Mouse (Mus musculus): ENCODE measurements around the gene Cubn. TPM values are rescaled to one million over a fixed set of nuclear protein-coding genes. Genes with fewer than 3 reads are reported as not detected.

Gene Cubn
- total RNA-seq, 1 experiment from 2014 or later, result 0.09 TPM

DNA sequence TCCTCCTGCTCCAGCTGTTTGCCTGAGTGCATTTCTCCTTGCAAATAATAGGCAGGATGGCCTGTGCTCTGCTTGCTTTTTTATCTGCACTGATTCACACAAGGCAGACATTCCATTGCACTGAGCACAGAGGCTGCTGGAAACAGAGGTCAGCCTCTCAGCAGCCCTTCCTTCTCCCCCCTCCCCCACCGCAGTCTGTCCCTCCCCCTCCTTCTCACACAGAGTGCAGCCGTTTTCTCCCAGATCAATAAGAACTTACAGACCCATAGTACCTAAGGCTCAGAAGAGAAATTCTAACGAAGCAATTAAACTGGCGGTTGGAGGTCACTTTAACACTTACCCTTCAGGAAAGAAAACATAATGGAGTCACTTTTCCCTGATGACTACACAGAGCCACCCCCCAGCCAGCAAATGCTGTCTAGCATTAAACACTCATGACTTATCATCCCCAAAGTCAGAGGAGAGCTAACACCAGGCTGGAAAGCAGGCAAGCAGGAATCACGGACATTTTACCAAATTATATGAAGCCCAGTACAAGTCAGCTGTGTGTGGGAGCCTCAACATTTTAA lies 119.3 kb downstream of the Cubn start:
- no peak for ATAC-seq (replicated peaks; ENCODE audit: low read depth, poor library complexity, severe bottlenecking)

DNA sequence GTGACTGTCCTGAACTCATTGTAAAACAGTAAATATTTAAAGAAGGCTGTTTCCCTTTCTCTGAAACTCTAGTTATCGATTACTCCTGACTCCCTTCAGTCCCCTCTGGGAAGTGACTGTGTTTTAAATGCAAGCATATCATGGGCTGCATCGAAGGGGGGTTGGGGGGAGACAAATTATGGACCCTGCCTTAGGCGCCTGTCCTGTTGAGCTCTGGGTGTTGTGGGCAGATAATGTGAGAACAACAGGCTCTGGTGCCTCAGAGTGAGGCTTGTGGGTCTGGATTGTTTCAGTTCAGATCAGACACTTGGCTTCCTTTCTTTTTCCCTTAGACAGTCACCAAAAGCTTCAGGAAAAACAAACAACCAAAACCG lies 119.8 kb downstream of the Cubn start:
- no peak for ATAC-seq (replicated peaks; ENCODE audit: low read depth, poor library complexity, severe bottlenecking)

DNA sequence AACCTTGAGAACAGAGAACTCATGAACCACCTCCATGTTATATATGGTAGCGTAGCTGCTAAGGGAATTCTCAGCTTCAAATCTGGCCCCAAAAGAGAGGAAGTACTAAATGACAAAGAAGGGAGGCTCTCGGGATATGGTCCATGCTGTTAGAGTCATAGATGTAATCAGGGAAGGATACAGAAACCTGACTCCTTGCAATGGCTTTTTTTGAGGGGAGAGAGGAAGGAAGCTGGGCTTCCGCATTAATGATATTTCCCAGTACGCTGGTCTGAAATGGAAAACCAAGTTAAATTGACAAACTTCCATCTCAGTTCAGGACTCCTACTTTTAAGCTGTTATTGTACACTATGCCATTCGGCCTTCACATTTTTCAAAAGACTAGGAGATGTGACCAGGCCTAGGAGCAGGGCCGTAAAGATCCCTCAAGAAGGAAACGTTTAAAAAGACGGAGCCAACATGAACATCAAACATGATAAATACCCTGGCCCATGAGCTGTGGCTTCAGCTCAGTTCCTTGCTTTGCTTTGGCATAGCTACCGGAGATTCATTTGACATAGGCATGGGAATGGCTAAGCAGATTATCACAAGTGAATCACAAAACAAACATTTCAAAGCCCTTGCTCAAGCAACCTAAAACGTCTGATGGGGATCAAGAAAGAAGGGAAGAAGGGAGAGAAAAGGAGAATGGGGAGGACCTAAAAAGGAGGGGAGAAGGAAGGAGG lies 120.4 kb downstream of the Cubn start:
- ATAC-seq (replicated peaks; ENCODE audit: low read depth, poor library complexity, severe bottlenecking), result no peak

DNA sequence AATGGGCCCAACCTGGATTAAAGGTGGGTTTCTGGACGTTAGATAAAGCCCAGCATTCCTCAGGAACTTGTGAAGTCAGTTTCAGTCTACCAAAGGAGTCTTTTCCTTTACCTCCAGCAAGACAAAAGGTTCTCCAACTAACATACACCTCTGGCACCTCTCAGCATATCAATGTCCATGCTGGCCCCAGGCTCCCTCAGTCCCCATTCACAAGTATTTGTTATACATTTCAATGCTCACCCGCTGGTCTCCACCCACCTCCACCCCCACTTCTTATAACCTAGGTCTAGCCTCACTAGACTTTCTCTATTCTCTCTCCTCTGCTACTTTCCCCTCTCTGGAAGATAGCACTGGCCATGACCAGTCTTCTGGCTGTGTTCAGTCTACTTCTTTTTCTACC lies 121.1 kb downstream of the Cubn start:
- no peak for ATAC-seq (replicated peaks; ENCODE audit: low read depth, poor library complexity, severe bottlenecking)

DNA sequence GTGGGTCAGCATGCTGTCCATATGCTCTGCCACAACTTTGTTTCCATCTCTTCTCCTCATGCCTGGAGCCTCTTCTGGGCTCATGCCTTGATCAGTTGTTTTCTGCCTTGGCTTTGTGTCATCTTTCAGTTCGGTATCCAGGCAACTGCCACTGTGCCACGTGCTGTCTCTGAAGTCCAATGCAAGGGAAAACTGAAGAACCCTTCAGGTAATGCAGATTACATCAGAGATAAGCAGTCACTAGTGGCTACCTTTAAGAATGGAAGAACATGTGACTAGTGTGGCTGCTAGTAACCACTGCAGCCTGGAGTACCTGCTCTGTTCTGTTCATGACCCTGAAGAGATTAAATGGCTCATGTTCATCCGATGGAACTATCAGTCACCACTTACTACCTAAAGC lies 123.1 kb downstream of the Cubn start:
- no peak for ATAC-seq (replicated peaks; ENCODE audit: low read depth, poor library complexity, severe bottlenecking)

DNA sequence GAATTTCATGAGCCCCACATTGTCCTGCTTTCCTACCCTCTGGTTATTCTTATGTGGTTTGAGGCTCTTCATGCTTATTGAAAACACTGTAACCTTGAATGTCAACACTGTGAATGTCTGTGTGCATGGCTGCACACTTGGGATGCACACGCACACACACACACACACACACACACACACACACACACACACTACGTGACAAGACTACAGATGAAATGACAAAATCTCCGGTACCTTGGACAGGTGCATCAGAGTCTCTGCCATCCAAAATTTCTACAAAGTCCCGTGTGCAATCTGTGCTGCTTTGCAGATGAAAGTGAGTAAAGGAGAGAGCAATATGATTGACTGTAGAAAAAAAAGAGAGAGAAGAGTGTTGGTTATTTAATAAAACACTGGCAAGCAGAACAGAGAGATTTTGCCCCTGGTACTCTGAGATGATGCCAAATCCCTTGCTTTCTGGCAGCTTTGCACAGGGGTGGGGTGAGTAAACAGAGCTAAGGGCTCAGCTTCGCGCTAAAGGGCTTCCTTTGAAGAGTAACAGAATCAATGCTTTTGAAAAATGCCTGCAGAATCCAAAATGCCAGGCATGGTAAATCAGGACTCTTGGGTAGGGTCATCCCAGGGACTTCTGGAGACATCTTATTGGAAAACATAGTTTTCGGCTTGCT lies 133.6 kb downstream of the Cubn start:
- no peak for ATAC-seq (replicated peaks; ENCODE audit: low read depth, poor library complexity, severe bottlenecking)

DNA sequence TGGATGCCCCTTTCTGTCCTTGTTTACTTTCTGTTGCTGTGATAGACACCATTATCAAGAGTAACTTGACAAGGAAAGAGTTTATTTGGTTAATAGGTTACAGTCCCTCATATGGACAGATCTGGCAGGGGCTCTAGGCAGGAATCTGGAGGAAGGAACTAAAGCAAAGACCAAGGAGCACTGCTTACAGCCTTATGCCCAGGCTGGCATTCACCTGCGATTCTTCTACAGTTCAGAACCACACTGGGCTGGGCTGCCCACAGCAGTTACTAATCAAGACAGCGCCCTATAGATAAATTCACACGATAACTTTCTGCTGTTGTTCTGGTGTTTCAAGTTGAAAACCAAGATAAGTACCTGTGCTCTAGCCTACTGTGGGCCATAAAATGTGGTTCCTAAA lies 138.8 kb downstream of the Cubn start:
- no peak for ATAC-seq (replicated peaks; ENCODE audit: low read depth, poor library complexity, severe bottlenecking)

DNA sequence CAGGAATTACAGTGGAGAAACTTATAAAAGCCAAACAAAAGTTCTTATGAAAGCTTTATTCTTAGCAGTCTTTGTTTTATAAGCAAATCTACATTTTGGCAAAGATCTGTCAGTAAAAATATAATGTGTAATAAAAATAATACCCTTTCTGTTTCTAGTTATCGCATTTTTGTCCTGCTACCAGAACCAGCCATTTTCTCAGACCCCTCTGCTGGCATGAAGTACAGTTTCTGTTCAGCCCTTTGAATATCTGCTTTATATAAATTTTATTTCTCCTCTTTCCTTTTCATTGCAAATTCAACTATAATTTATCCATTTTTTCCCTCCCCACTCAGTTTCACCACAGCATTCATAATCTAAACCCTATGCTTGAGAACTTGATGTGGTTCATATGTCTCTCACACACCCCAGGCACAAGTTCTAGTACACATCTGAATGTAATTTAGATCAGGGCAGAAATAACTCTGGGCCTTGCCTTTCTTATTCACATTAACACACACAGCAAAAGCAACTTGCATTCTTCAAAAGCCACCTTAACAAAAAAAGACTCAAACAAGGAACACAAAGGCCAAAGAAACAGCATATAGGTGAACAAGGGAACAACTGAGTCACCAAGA lies 139.4 kb downstream of the Cubn start:
- no peak for ATAC-seq (replicated peaks; ENCODE audit: low read depth, poor library complexity, severe bottlenecking)

DNA sequence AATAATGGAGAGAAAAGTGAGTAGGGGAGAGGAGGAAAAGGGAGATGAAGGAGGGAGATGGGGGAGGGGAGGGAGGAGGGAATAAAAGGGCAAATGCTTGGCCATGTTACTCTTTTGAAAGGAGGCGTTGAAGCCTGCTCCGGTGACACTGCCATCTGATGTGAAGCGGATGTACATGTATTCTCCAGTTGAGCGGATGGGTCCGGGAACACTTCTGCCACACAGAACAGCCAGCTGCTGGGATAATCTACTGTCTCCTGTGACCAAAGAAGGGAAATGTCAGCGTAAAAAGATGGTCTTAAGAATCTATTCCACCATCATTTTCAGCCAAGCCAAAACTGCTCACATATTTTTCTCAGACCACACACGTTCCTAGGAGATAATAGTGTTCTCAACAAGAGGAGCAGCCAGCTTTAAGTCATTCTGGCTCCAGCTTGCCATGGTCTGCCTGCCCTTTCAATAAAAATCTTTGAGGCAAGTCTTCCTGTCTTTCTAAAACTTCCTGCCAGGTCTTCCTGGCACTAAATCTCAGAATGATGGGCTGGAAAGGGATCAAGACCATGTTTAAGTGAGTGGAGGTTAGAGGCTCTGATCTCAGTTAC lies 149.2 kb downstream of the Cubn start:
- no peak for ATAC-seq (replicated peaks; ENCODE audit: low read depth, poor library complexity, severe bottlenecking)

DNA sequence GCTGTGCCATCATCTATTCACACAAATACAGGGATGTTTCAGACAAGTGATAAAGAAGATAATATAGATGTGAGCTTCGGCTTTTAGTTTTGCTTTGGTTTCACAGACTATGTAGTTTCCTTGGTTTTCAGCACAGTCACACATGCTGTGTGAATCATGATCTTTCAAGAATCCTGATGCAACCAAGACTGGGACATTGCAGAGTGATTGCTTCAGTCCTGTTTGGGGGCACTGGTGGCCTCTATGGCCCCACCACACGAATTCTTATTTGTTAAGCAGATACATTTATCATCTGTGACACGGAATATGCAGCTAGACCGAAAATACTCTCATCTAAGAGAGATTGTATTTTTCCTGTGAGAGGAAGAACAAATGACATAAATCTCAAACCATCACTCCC lies 156.2 kb downstream of the Cubn start:
- ATAC-seq (replicated peaks; ENCODE audit: low read depth, poor library complexity, severe bottlenecking), result no peak

DNA sequence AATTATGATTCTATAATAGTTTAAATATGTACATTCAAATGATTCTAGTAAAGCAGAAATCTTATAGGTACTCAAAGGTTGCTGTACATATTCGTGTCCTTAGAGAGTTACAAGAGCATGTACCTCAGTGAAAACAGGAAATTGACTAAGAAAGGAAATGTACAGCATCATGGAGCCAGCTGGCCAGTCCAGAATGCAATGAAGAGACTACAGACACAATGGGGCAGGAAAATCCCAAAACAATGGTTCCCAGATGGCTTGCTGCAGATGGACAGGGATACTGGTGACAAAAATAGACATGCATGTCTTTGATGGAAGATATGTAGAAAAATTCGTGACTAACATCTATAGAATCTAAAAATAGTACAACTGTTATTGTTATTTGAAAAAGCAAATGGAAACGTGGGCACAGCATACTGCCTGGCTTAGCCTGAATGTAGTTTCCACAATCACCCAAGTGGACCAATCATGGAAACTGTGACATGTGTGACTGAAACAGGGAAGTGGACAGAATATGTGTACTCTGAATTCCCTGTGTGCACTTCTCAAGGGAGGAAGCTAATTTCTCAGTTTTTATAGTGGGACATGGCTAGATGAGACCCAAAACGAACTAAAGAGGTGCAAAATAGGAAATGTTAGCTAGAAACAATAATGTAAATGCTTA lies 161.7 kb downstream of the Cubn start:
- peak; percentile 87 for ATAC-seq (replicated peaks; ENCODE audit: low read depth, poor library complexity, severe bottlenecking)

DNA sequence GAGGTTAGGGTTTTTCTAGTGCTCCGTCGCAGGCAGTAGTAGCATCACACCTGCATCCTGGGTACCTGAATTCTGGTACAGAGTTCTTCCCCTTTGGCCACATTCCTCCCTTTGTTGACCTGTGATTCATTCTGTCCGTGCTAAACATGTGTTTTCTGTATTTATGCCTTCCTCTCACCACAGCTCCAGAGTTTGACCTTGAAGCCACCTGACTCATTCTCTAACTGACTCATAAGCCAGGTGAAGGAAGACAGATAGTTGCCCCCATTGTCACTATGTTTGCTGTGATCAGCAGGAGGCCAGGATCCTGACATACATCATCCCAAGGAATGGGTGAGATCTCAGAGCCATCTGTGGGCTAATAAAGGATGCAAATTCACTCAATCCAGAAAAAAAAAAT lies 188.2 kb downstream of the Cubn start:
- ATAC-seq (replicated peaks; ENCODE audit: low read depth, poor library complexity, severe bottlenecking), result no peak

DNA sequence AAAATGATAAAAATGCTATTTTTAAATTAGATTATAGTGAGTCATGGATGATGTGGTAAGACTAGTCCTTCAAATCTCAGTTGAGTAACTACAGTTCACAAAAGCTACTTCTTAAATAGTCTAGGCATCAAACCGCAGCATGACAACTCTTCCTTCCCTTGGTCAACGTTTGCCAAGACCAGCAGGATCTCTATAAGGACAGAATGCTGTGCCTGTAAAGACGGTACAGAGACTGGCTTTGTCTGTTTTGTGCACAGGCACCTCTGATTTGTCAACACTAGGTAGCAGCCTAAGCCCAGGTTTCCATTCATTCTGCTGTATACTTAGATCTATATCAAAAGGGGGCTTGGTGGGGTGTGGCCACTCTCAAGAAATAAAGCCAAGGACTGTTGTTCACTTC lies 192.6 kb downstream of the Cubn start:
- peak; percentile 95 for ATAC-seq (replicated peaks; ENCODE audit: low read depth, poor library complexity, severe bottlenecking)

DNA sequence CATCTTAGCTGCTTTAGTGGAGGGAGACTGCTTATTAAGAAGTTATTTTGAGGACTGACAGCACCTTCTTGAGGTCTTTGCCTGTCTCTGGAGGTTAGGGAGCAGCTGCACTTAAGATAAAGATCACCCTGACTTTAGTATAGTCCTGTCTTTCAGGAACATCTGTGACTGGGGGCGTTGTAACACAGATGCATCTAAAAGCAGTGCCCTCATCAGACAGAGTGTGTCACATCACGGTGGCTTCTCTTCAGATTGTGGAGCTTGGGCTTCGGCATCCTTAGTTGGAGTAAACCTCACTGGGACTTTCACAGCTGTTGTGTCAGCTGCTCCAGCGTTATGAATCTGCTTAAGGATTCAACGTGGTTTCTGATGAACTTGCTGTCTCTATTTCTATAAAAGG lies 193.9 kb downstream of the Cubn start:
- ATAC-seq (replicated peaks; ENCODE audit: low read depth, poor library complexity, severe bottlenecking), result no peak

DNA sequence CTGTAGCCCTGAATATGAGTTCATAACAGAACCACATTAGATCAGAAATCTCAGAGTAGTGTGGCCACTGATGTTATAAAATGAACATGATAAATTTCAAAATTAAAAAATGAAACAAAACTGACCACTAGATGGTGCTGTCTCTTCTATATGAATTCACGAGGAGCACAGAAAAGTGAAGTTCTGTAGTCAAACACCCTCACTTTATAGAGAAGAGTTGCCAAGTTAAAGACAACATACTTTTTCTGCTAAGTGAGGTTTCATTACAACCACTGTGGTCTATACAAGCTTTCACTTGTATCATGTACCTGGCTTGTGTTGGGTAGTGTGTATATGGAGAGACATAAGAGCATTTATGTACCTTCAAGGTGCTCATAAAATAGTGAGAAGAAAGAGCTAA lies 201.0 kb downstream of the Cubn start:
- peak; percentile 66; the same call in 1 of the 2 replicates for ATAC-seq (replicated peaks; ENCODE audit: low read depth, poor library complexity, severe bottlenecking)

DNA sequence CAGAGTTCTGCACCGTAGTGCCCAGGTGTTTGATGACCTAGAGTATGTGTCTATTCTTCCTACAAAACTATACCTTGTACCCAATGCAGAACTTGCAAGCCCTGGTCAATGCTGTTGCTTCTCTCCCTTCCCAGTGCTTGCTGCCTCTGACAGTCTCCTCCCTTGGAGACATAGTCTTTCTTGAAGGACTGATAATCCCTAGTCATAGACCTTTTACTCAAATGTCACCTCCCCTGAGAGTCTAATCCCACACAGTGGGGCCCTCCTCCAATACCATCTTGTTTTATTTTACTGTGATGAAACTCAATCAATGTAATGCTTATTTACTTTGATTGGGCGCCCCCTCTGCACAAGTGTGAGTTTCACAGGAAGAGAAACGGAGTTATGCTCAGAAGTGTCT lies 201.5 kb downstream of the Cubn start:
- ATAC-seq (replicated peaks; ENCODE audit: low read depth, poor library complexity, severe bottlenecking), result no peak

DNA sequence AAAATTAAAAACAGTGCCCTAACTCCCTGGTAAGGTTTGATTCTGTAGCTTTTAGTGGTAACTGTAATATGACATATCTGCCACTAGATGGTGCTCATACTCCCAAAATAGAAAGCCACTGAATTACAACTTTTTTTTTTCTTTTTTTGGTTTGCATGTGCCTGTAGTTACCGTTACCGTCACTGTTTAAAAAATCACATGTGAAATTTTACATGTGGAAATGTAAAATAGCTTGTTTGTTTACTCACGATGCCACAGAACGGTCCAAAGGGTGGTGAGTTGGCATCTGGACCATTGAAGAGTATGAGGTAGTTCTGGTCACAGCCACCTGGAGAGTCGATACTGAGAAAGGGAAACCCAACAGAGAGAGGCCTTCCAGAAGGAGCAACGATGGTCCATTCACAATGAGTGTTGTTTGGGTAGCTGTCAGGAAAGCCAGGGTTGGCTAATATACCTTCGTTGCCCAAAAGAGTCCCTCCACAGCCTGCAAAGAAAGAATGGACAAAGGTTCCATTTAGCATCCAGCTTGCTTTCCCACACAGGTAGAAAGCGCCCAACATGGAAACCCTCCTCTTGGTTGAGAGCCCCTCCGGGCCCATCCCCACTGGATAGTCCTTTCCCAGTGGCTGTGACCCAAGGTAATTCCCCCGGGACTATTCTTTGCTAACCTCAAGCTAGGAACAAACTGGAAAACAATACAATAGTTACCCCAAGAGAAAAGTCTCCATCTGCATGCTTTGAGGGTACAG lies 213.3 kb downstream of the Cubn start:
- ATAC-seq (replicated peaks; ENCODE audit: low read depth, poor library complexity, severe bottlenecking), result peak; percentile 75

DNA sequence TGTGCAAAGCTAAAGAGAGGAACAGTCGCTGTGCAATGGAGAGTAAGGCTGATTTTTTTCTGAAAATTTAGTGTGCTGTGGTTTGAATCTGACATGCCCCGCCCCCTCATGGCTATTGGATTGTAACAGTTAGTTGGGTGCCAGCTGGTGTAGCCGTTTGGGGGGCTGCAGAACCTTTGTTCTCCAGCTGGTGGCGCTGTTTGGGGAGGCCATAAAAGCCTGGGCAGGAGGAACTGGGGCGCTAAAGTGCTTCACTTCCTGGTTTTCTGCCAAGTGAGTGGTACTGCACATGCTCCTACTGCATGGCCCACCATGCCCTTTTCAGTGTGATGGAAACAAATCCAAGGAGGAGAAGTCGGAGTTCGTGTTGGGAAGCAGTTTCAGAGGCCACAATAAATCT lies 215.7 kb downstream of the Cubn start:
- no peak for ATAC-seq (replicated peaks; ENCODE audit: low read depth, poor library complexity, severe bottlenecking)

DNA sequence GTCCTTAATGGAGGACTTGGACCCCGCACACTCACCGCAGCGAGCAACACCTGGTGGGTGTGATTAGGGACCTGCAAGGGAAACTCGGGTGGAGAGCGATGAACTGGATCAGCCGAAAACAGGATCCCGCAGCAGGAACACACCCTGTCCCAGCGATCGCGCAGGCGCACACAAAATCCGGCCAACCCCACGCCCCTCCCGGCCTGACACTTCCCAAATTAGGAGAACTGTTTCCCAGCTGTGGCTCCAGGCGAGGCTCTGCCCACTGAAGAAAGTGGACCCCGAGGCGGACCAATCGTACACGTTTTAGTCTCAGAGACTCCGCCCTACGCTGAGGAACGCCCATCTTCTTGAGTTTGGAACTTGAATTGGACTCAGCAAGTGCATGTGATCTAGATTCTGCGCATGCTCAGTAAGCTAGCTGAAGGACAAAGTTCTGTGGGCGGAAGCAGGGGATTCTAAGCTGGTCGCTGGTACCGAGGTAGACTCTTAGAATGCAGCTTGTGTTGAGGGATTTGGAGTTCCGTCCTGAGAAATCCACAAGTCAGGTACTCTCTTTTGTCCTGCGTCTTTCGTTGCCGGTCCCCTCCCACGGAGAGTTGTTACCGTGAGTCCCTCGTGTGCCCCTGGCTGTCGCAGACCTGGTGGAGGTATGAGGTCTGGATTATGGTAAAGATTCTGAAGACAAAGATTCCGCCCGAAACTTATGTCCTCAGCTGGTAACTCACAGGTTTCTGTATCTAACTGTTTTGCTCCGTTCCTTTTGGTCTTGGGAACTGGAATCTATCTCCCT lies 220.3 kb downstream of the Cubn start, which contains the start of gene Rsu1:
TSS of gene Rsu1 (minus strand) at position 251 of the 793 bp plus-strand sequence.
- peak; percentile 89 for ATAC-seq (replicated peaks; ENCODE audit: low read depth, poor library complexity, severe bottlenecking)

Data from common myeloid progenitor, adult 5-6 weeks (primary cell).